Mouse (Mus musculus) kidney, embryonic 15.5 days (tissue): ENCODE results near the gene Ocel1. TPM values are rescaled to one million over a fixed set of nuclear protein-coding genes. Genes with fewer than 3 reads are reported as not detected.
"Not testable (repeated sequence)": the region's sequence is repeated elsewhere in the genome, so short reads cannot be mapped to it uniquely, and the experiment has no call there.

Source experiments
- ATAC-seq: fragments of 200-750 bp; cut with Nextera tagmentation; replicated peaks from 2 replicates; pipeline ENCODE4 v1.8.0; 2017; ENCODE audit warnings: moderate TSS enrichment; ENCODE audit not compliant: low FRiP score
- H3K27ac ChIP-seq: fragments of 300-500 bp; sonication (generic); 2 replicates; pipeline ENCODE4 v1.5.1; 2015; ENCODE audit warnings: mild to moderate bottlenecking, inconsistent platforms
- H3K27me3 ChIP-seq: fragments of 300-500 bp; sonication (generic); 2 replicates; pipeline ENCODE4 v1.6.1; 2015; ENCODE audit warnings: inconsistent platforms
- H3K36me3 ChIP-seq: fragments of 300-500 bp; sonication (generic); 2 replicates; pipeline ENCODE4 v1.6.1; 2015; ENCODE audit warnings: inconsistent platforms
- H3K4me1 ChIP-seq: fragments of 300-500 bp; sonication (generic); 2 replicates; pipeline ENCODE4 v1.6.1; 2015; ENCODE audit warnings: inconsistent platforms
- H3K4me2 ChIP-seq: fragments of 300-500 bp; sonication (generic); 2 replicates; pipeline ENCODE4 v1.6.1; 2015; ENCODE audit warnings: moderate library complexity, mild to moderate bottlenecking, inconsistent platforms
- H3K4me3 ChIP-seq: fragments of 300-500 bp; sonication (generic); replicated peaks from 2 replicates; pipeline ENCODE4 v1.5.1; 2015; ENCODE audit warnings: mild to moderate bottlenecking, inconsistent platforms
- H3K9ac ChIP-seq: fragments of 300-500 bp; sonication (generic); 2 replicates; pipeline ENCODE4 v1.6.1; 2015; ENCODE audit warnings: mild to moderate bottlenecking, inconsistent platforms
- H3K9me3 ChIP-seq: fragments of 300-500 bp; sonication (generic); replicated peaks from 2 replicates; pipeline ENCODE4 v1.6.1; 2016; ENCODE audit warnings: inconsistent platforms
- WGBS: fragments of 180-500 bp; shearing (Covaris S2); methylation state at CpG from one replicate; pipeline ENCODE4 v1.1.7; 2015; ENCODE audit warnings: mixed read lengths; 5-methylcytosine and 5-hydroxymethylcytosine counted together
- polyA plus RNA-seq: library from polyadenylated mRNA; unstranded; fragments of >200 nt; fragmentation: Nextera tagmentation; extraction: Ambion mirVana; gene quantifications from 2 replicates; pipeline ENCODE4 v1.2.1, GENCODE M21; 2015

Ocel1 gene
- polyA plus RNA-seq: 6.6 and 7.1 TPM in 2 replicates

DNA sequence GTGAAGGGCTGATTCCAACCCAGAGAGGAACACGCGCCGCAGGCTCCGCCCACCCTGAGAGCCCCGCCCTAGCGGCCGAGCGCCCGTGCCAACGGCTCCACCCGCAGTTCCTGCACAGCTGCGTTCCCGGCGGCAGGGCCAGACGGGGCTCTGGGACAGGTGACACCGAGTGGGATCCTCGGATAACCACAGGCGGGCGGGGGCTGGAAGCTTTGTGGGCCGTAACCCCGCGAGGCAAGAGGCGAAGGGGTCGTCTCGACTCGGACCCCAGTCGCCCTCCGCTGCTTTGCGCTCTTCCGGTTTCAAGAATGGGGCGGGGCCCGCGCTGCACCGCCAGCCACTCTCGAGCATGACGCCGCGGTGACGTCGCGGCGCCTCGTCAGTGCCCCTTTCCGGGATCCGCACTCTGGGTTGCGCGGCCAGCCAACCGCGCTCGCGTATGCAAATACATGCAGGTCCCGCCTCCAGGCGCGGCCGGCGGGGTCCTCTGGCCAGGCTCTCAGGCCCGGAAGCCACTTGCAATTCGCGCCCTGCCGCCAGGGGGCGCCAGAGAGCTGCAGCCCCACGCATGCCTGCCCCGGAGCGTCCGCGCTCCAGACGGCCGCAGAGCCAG is at the start of gene Ocel1:
Gene Ocel1, plus strand, starts transcription at position 63 of the 613 bp plus-strand sequence.
- 1% methylated on average over 68 of the region's 68 CpGs for WGBS
- peak within 1 kb of the TSS; percentile 64 for H3K4me2 ChIP-seq
- peak; percentile 84 for ATAC-seq
- peak within 1 kb of the TSS; percentile 90 for H3K27ac ChIP-seq
- H3K36me3 ChIP-seq: peaks cover 61% of the 10 kb centered on the region
- 0 out of 2 replicates have a peak within 1 kb of the TSS, but pooled peaks have one; percentile 42 for H3K9ac ChIP-seq
- no peaks in the 10 kb centered on the region for H3K9me3 ChIP-seq
- H3K4me1 ChIP-seq: peaks cover 48% of the 10 kb centered on the region
- H3K4me3 ChIP-seq: peak within 1 kb of the TSS; percentile 64
- no peaks in the 10 kb centered on the region for H3K27me3 ChIP-seq

DNA sequence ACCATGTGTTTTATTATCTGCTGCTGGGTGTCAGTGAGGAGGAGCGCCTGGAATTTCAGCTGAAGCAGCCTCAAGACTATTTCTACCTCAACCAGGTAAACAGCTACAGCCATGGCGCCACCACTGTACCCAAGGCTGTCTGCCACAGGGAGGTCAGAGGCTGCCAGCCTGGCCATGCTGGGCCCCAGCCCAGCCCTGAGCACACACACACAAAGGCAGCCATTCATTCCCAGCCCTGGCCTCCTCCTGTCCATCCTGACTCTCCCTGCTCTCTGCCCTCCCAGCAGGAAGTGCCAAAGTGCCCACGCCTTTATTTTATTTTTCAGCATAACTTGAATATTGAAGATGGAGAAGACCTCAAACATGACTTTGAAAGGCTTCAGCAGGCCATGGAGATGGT is 48.2 kb upstream of the Ocel1 start:
- WGBS: 94% methylated on average over 3 of the region's 3 CpGs
- H3K36me3 ChIP-seq: peaks cover 64% of the 10 kb centered on the region

DNA sequence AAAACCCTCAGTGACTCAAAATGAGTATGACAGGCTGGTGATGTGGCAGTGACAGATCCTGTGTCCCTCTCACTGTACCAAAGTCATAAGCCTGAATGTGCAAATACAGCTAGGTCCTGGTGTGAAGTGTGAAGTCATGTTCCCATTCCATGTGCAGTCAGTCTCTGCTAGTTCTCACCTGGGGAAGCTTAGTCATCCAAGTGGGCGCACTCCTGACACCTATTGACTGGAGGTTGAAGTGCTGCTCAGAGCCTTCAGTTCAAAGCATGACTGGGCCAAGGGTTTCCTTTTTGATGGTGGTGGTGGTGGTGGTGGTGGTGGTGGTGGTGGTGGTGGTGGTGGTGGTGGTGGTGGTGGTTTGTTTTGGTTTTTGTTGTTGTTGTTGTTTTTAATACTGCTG is 46.2 kb upstream of the Ocel1 start:
- no peaks in the 10 kb centered on the region for H3K27me3 ChIP-seq
- ATAC-seq: no peak
- H3K4me2 ChIP-seq: no peak overlapping the region
- H3K27ac ChIP-seq: no peak overlapping the region
- WGBS: 87% methylated on average over 1 of the region's 1 CpGs
- H3K9ac ChIP-seq: no peak overlapping the region
- H3K9me3 ChIP-seq: no peaks in the 10 kb centered on the region
- no peak overlapping the region for H3K4me3 ChIP-seq
- H3K4me1 ChIP-seq: no peaks in the 10 kb centered on the region
- H3K36me3 ChIP-seq: peaks cover 78% of the 10 kb centered on the region

More for the DNA sequence above, 48.2 kb upstream of the Ocel1 start:
- no peaks in the 10 kb centered on the region for H3K27me3 ChIP-seq
- no peaks in the 10 kb centered on the region for H3K9me3 ChIP-seq
- no peak overlapping the region for H3K27ac ChIP-seq
- no peak overlapping the region for H3K4me2 ChIP-seq
- ATAC-seq: no peak
- no peak overlapping the region for H3K9ac ChIP-seq
- H3K4me3 ChIP-seq: no peak overlapping the region
- H3K4me1 ChIP-seq: no peaks in the 10 kb centered on the region

DNA sequence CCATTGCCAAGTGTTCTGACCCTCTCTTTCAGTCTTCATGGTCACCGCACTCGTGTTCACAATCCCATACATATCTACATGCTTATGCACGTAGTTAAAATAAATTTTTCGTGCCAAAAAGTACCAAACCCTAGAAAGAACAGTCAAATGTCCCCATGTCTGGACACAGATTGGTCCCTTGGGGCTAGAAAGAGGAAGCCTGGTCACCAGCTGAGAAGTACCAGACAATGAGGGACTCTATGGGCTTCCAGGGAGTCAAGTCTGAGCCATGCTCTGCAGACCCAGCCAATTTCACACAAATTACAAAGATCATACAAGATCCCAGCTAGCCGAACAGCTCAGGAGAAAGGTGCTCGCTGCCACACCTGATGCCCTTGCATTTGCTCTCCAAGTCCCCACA is 33.3 kb upstream of the Ocel1 start:
- H3K9me3 ChIP-seq, ATAC-seq, H3K4me1 ChIP-seq, H3K9ac ChIP-seq, H3K27ac ChIP-seq, H3K4me2 ChIP-seq, H3K27me3 ChIP-seq, H3K4me3 ChIP-seq: not testable (repeated sequence)
- H3K36me3 ChIP-seq: peaks cover 59% of the 10 kb centered on the region
- 93% methylated on average over 6 of the region's 6 CpGs for WGBS

DNA sequence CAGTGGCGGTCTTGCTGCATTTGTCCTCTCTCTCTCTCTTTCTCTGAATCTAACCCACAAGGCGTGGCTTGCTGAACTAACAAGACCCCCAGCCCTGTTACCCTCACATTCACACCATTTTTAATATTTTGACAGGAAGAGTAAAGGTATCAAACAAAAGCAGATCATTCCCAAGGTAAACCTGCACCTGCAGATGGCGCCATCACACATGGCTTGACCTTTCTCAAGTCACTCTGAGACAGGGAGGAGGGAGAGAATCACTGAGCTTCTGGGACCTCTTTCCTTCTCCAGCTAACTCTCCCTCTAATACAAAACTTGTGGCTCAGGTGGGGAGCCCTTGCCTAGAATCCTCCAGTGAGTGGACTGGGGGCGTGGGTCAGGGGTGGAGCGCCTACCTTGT is 30.5 kb upstream of the Ocel1 start:
- no peak overlapping the region for H3K9ac ChIP-seq
- no peaks in the 10 kb centered on the region for H3K4me1 ChIP-seq
- H3K27me3 ChIP-seq: no peaks in the 10 kb centered on the region
- no peak overlapping the region for H3K27ac ChIP-seq
- H3K4me2 ChIP-seq: no peak overlapping the region
- no peaks in the 10 kb centered on the region for H3K9me3 ChIP-seq
- peaks cover 69% of the 10 kb centered on the region for H3K36me3 ChIP-seq
- H3K4me3 ChIP-seq: no peak overlapping the region
- ATAC-seq: no peak
- WGBS: 80% methylated on average over 5 of the region's 5 CpGs

DNA sequence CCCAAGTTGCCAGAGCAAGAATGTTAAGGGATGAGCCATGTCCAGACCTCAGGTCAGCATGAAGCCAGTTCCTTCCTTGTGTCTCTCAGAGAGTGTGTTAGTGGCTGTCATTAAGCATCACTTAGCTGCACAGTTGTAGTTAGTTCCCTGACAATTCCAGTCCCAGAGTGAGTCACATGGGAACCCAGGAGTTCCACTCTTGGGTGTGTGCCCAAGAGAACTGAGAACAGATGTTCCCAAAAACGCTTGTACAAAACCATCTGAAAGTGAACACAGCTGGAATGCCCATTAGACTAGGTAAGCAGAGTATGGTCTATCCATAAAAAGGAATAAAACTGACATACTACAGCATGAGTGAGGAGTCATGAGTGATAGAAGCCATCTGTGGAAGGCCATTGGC is 24.5 kb upstream of the Ocel1 start:
- Histone ChIP-seq H3K4me2 (no peak overlapping the region), H3K9ac (no peak overlapping the region), H3K36me3 (peaks cover 96% of the 10 kb centered on the region), H3K27ac (no peak overlapping the region), H3K9me3 (no peaks in the 10 kb centered on the region), H3K4me1 (no peaks in the 10 kb centered on the region), H3K27me3 (no peaks in the 10 kb centered on the region), H3K4me3 (no peak overlapping the region)
- no peak for ATAC-seq
- WGBS: 90% methylated on average over 1 of the region's 1 CpGs

DNA sequence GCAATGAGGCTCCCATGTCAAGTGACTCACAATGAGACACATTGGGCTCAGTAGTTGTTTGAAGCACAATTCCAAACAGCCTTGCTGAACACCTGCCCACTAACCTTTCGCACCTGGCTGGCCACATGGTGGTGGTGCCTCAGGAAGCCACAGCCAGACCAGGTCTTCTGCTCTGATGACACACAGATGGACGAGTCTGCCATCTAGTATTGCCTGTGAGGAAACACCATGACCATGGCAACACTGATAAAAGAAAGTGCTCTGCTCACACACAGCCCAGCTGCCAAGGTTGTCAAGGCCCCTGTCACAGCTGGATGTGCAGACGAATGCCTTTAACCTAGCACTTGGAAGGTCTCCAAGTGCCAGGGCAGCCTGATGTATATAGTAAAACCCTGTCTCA is 20.0 kb upstream of the Ocel1 start:
- Histone ChIP-seq H3K4me1 (no peaks in the 10 kb centered on the region), H3K9ac (no peak overlapping the region), H3K27ac (no peak overlapping the region), H3K4me3 (no peak overlapping the region), H3K4me2 (no peak overlapping the region), H3K36me3 (peaks cover 97% of the 10 kb centered on the region), H3K9me3 (no peaks in the 10 kb centered on the region), H3K27me3 (no peaks in the 10 kb centered on the region)
- ATAC-seq: no peak
- 70% methylated on average over 3 of the region's 3 CpGs for WGBS

DNA sequence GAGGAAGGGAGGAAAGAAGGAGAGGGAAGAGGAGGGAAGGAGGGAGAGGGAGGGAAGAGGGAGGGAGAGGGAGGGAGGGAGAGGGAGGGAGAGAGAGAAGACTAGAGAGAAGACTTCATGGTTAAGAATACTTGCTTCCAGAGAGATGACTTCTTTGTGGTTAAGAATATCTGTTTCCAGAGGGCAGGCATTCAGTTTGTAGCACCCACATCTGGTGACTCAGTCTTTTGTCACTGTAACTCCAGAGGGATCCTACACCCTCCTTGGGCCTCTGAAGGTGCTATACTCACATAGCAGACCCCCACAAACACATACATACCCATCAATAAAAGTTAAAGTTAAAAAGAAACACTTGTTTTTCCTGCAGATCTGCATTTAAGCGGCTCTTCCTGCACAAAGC is 19.6 kb upstream of the Ocel1 start:
- Histone ChIP-seq H3K4me1 (no peaks in the 10 kb centered on the region), H3K4me3 (no peak overlapping the region), H3K9me3 (no peaks in the 10 kb centered on the region), H3K27ac (no peak overlapping the region), H3K27me3 (no peaks in the 10 kb centered on the region), H3K4me2 (no peak overlapping the region), H3K36me3 (peaks cover 97% of the 10 kb centered on the region), H3K9ac (no peak overlapping the region)
- ATAC-seq: no peak
- WGBS: 97% methylated on average over 1 of the region's 1 CpGs

DNA sequence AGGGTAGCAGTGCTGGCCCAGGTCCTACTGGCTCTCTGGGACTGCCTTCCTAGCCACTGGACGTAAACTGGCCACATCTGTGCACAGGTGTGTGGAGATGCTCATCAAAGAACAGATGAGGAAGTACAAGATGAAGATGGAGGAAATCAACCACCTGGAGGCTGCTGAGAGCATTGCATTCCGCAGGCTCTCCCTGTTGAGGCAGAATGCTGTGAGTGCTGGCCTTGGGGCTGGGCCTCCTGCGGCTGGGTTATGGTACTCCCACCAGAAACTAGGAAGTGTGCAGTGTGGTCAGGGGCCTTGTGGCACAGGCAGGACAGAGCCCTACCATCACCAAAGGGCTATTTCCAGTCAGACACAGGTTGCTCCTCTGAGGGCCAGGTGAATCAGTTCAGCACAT is 13.1 kb upstream of the Ocel1 start:
- 81% methylated on average over 3 of the region's 3 CpGs for WGBS
- H3K27me3 ChIP-seq: no peaks in the 10 kb centered on the region
- H3K4me3 ChIP-seq: no peak overlapping the region
- no peaks in the 10 kb centered on the region for H3K9me3 ChIP-seq
- H3K27ac ChIP-seq: no peak overlapping the region
- H3K9ac ChIP-seq: no peak overlapping the region
- no peaks in the 10 kb centered on the region for H3K4me1 ChIP-seq
- ATAC-seq: no peak
- peaks cover 83% of the 10 kb centered on the region for H3K36me3 ChIP-seq
- H3K4me2 ChIP-seq: no peak overlapping the region

DNA sequence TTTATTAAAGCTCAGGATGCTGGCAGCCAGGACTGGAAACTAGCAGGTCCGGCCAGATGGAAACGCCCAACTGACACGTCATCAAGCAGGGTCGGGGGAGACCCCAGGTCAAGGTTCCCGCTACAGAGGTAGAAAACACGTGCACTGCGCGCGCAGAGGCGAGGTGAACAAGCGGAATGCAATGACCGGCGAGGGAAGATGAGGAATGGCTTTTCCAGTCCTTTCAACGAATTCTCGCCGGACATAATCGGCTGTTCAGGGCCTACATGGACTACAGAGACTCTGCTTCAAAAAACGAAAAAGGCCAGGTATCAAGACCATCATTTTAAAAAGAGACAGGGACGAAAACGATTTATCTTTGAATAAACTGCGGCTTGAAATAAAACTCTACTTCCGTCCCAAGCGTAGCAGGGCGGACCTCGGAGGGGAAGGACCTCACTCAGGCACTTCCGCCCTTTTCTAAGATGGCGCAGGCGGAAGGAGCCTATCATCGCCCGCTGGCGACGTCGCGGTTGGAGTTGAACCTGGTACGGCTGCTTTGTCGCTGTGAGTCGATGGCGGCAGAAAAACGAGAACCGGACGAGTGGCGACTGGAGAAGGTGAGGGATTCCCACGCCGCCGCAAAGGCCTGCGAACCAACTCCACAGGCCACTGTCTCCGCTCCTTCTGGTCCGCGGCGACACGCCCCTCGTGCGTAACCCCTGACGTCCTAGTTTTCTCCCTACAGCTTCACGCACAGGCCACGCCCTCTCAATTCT is 4.1 kb upstream of the Ocel1 start, which contains the start of gene Use1:
Gene Use1, plus strand, starts transcription at position 78 of the 758 bp plus-strand sequence.
- WGBS: under 1% methylated on average over 56 of the region's 56 CpGs
- H3K9me3 ChIP-seq: no peaks in the 10 kb centered on the region
- peaks cover 29% of the 10 kb centered on the region for H3K4me1 ChIP-seq
- peaks cover 18% of the 10 kb centered on the region for H3K36me3 ChIP-seq
- H3K4me3 ChIP-seq: peak within 1 kb of the TSS; percentile 71
- H3K27me3 ChIP-seq: no peaks in the 10 kb centered on the region
- peak within 1 kb of the TSS; percentile 84 for H3K4me2 ChIP-seq
- H3K27ac ChIP-seq: peak within 1 kb of the TSS; percentile 95
- peak within 1 kb of the TSS; percentile 65 for H3K9ac ChIP-seq
- ATAC-seq: peak; percentile 85

DNA sequence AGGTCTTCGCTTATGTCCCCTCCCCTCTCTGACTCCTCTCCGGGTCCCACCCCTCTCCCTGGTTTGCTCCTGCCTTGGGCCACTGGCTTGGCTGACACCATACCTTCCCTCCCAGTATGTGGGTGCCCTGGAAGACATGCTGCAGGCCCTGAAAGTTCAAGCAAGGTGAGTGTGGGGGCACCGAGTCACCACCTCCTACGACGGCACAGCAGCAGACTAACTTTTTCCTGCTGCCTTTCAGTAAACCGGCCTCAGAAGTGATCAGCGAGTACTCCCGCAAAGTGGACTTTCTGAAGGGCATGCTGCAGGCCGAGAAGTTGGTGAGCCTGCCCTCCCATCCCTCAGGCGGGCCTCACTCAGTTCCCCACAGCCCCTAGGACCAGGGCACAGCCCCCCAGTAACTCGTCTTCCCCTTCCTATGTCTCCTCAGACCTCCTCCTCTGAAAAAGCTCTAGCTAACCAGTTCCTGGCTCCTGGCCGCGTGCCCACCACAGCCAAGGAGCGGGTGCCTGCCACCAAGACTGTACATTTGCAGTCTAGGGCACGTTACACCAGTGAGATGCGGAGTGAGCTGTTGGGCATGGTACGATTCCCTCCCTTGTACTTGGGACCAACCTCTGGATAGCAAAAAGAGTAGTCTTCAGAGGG is 3.4 kb upstream of the Ocel1 start:
- Histone ChIP-seq H3K9me3 (no peaks in the 10 kb centered on the region), H3K27me3 (no peaks in the 10 kb centered on the region), H3K27ac (peak overlapping the region; percentile 95), H3K4me3 (peak overlapping the region; percentile 71), H3K4me1 (peaks cover 31% of the 10 kb centered on the region), H3K4me2 (peak overlapping the region; percentile 84), H3K36me3 (peaks cover 24% of the 10 kb centered on the region), H3K9ac (peak overlapping the region; percentile 65)
- ATAC-seq: no peak; the same call in 1 of the 2 replicates
- 44% methylated on average over 17 of the region's 17 CpGs for WGBS

DNA sequence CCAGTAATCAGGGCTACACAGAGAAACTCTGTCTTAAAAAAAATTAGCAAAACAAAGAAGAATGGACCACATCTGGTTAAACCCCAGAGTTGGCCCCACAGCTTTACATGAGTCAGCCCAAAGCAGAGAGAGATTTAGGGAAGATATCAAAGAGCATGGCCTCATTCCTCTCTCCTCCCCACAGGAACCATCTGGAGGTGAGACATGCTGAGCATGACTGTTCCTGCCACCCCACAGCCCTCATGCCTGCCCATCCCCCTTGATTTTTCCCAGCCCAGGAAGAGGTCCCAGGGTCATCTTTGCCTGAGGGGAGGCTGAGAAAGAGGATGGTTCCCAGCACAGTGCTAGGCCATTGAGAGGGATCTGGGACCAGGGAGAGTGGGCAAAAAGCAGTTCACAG is 2.7 kb upstream of the Ocel1 start:
- Histone ChIP-seq H3K27me3 (no peaks in the 10 kb centered on the region), H3K4me2 (peak overlapping the region; percentile 84), H3K9me3 (no peaks in the 10 kb centered on the region), H3K27ac (peak overlapping the region; percentile 95; the same call in 1 of the 2 replicates), H3K4me1 (peaks cover 31% of the 10 kb centered on the region), H3K36me3 (peaks cover 31% of the 10 kb centered on the region), H3K4me3 (peak overlapping the region; percentile 71), H3K9ac (no peak overlapping the region)
- ATAC-seq: no peak
